Mouse (Mus musculus): ENCODE measurements around the gene Golim4. TPM values are rescaled to one million over a fixed set of nuclear protein-coding genes. Genes with fewer than 3 reads are reported as not detected.
"Not testable (repeated sequence)": the region's sequence is repeated elsewhere in the genome, so short reads cannot be mapped to it uniquely, and the experiment has no call there.

The Golim4 gene
- 10 to 100 TPM; 23.4 to 24.4 TPM for total RNA-seq (2021)
- long read RNA-seq, experiment 1, full-length matches to known transcripts: 16 of 18 reads
- long read RNA-seq, experiment 1, partial matches to known transcripts: 0 of 18 reads
- long read RNA-seq, experiment 1, other reads (novel, unspliced or antisense): 2 of 18 reads
- long read RNA-seq, experiment 2, full-length matches to known transcripts: 20 of 24 reads
- long read RNA-seq, experiment 2, partial matches to known transcripts: 2 of 24 reads
- long read RNA-seq, experiment 2, other reads (novel, unspliced or antisense): 2 of 24 reads

GRCm38 (mm10) chr3:75956551-75957302 lies at the start of gene Golim4:
Gene Golim4, minus strand, starts transcription at chr3:75956949.
- intact Hi-C loops (cut with DNase I): loop anchor here (2.0 to 10.0 kb wide), 2 partner anchors 44 to 402 kb away; partner anchors contain the start of genes Pdcd10 and Serpini1
- DNase-seq: peak; percentile 93 to 94

GRCm38 (mm10) chr3:76005621-76006020 lies 48.9 kb upstream of the Golim4 start:
- no peak for DNase-seq
- intact Hi-C loops (cut with DNase I): no loop called here

- intact Hi-C loops (cut with DNase I): loop anchor here (1.0 kb wide), 1 partner anchor 91 kb away; no protein-coding TSS in a partner anchor
- DNase-seq: peak; percentile 4 to 52
These were observed 44.4 kb upstream of the Golim4 start for GRCm38 (mm10) chr3:76001156-76001555.

GRCm38 (mm10) chr3:76000481-76000880 lies 43.7 kb upstream of the Golim4 start:
- intact Hi-C loops (cut with DNase I): no loop called here
- no peak for DNase-seq

- DNase-seq: peak in 1 of 2 experiments; percentile 5
These were observed 24.4 kb upstream of the Golim4 start for GRCm38 (mm10) chr3:75981031-75981750.

DNA sequence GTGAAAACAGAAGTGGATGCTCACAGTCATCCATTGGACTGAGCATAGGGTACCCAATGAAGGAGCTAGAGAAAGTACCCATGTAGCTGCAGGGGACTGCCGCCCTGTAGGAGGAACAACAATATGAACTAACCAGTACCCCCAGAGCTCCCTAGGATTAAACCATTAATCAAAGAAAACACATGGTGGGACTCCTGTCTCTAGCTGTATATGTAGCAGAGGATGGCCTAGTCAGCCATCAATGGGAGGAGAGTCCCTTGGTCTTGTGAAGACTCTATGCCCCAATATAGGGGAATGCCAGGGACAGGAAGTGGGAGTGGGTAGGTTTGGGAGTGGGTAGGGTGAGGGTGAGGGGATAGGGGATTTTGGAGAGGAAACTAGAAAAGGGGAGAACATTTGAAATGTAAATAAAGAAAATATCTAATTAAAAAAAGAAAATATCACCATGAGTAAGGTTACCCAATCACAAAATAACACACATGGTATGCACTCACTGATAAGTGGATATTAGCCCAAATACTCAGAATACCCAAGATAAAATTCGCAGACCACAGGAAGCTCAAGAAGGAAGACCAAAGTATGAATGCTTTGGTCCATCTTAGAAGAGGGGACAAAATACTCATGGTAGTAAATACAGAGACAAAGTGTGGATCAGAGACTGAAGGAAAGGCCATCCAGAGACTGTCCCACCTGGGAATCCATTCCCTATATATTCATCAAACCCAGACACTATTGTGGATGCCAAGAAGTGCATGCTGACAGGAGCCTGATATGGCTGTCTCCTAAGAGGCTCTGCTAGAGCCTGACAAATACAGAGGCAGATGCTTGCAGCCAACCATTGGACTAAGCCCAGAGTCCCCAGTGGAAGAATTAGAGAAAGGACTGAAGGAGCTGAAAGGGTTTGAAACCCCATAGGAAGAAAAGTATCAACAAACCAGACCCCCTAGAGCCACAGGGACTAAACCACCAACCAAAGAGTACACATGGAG lies 6.3 kb upstream of the Golim4 start:
- DNase-seq; intact Hi-C loops (cut with DNase I): not testable (repeated sequence)

More at GRCm38 (mm10) chr3:75981031-75981750, 24.4 kb upstream of the Golim4 start:
- intact Hi-C loops (cut with DNase I): loop anchor here (5.0 kb wide), 1 partner anchor 69 kb away; no protein-coding TSS in a partner anchor

- peak; percentile 2 to 16 for DNase-seq
- intact Hi-C loops (cut with DNase I): loop anchor here (2.0 to 10.0 kb wide), 2 partner anchors 43 to 401 kb away; partner anchors contain the start of genes Pdcd10 and Serpini1
These were observed 873 bp downstream of the Golim4 start for GRCm38 (mm10) chr3:75955661-75956491.

GRCm38 (mm10) chr3:75954185-75954584 lies 2.6 kb downstream of the Golim4 start:
- DNase-seq: no peak
- intact Hi-C loops (cut with DNase I): loop anchor here (10.0 kb wide), 1 partner anchor 399 kb away; the partner anchor contains the start of genes Pdcd10 and Serpini1

- DNase-seq: no peak
- intact Hi-C loops (cut with DNase I): loop anchor here (10.0 kb wide), 1 partner anchor 398 kb away; the partner anchor contains the start of genes Pdcd10 and Serpini1
These were observed 4.3 kb downstream of the Golim4 start for GRCm38 (mm10) chr3:75952328-75953060.

DNA sequence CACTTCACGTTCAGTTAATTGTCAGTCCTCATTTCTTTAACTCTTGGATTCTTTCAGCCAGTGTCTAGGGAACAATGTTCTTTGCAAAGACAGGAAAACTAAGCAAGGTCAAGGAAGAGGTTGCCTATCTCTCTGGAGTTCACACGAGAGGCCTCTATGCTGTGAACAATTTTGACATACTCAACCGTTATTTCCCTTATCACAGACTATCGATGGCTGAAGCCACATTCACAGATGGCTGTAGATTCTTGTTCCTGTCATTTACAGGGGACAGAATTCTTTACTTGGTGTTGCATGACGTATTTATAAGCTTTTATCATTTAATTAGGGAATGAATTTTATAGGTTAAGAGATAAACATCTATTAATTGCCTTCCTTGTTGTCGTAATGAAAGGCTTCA lies 5.9 kb downstream of the Golim4 start:
- intact Hi-C loops (cut with DNase I): loop anchor here (10.0 kb wide), 1 partner anchor 396 kb away; the partner anchor contains the start of genes Pdcd10 and Serpini1
- DNase-seq: no peak

- intact Hi-C loops (cut with DNase I): no loop called here
- no peak for DNase-seq
These were observed 7.4 kb downstream of the Golim4 start for GRCm38 (mm10) chr3:75949358-75949757.

DNA sequence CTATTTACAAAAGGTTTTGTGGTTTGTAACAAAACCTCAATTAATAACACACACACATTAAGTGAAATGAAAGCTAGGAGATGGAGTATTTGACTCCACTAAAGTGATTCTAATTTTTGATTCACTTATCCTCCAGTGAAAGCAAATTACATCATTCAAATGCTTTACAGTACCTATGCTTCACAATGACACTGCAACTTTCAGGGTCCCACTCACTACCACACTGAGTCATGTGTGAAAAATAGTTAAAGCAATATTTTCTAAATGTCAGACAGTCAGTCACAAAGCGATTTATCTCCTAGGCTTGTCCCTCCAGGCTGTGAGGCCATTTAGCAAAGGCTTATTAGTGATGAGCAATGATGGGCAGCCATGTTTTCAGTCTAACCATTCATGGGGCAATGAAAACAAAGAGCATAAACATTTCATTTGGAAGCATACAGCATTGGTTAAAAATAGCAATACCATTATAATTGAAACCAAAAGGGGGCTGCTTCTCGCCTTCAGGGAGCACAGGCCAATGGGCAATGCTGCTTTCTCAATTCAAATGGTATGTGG lies 8.1 kb downstream of the Golim4 start:
- DNase-seq: no peak
- intact Hi-C loops (cut with DNase I): no loop called here

GRCm38 (mm10) chr3:75948003-75948402 lies 8.7 kb downstream of the Golim4 start:
- no peak for DNase-seq
- intact Hi-C loops (cut with DNase I): no loop called here

GRCm38 (mm10) chr3:75942303-75943060 lies 14.3 kb downstream of the Golim4 start:
- intact Hi-C loops (cut with DNase I): no loop called here
- DNase-seq: peak; percentile 10 to 44

DNA sequence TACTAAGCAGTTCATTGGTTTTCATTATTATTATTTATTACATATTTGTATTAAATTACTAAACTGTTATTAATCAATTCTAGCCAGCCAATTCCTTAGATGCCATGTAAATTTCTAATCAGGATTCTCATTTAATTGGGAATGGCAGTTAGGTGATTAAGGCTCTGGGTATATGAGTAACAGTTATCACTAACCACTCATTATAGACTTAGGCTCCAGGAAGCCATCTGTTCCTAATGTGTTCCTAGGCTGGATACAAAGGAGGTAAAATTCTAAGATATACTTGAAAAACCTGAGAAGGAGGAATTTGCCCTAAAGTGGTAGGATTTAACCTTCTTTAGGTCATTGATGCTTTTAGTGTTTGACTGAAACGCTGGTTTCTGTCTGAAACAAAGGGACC lies 14.9 kb downstream of the Golim4 start:
- intact Hi-C loops (cut with DNase I): no loop called here
- DNase-seq: no peak

DNA sequence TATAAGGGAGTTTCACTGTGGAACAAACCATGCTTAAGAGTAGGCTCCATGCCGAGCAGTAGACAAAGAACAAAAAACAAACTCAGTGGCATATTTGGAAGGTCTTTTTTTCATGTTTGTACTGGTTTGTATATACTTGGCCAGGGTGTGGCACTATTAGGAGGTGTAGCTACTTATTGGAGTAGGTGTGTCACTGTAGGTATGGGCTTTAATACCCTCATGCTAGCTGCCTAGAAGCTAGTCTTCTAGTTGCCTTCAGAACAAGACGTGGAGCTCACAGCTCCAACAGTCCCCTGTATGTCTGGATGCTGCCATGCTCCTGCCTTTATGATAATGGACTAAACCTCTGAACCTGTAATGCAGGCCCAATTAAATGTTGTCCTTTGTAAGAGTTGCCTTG lies 20.6 kb downstream of the Golim4 start:
- DNase-seq: no peak
- intact Hi-C loops (cut with DNase I): no loop called here
